Mouse (Mus musculus): ENCODE data around the gene Arl3. TPM values are rescaled to one million over a fixed set of nuclear protein-coding genes. Genes with fewer than 3 reads are reported as not detected.

The Arl3 gene
- polyA plus RNA-seq, 1 experiment from 2014 or later: 101 TPM

GRCm38 (mm10) chr19:46616378-46616777 lies 43.4 kb upstream of the Arl3 start:
- Histone ChIP-seq H3K4me2 (ENCODE audit: low read depth, low read length) (no peak overlapping the region), H3K9me3 (replicated peaks; ENCODE audit: control insufficient read depth, low read length) (no peaks in the 10 kb centered on the region), H3K4me3 (ENCODE audit: low read length) (no peak overlapping the region), H3K36me3 (ENCODE audit: control insufficient read depth, insufficient read depth) (no peaks in the 10 kb centered on the region; the same call in 1 of the 2 replicates), H3K27me3 (ENCODE audit: control insufficient read depth, insufficient read depth, low read length) (no peaks in the 10 kb centered on the region), H3K4me1 (ENCODE audit: control insufficient read depth, insufficient read depth, low read length) (peaks cover 58% of the 10 kb centered on the region), H3K9ac (ENCODE audit: low read length) (no peak overlapping the region), H3K27ac (ENCODE audit: low read length) (no peak overlapping the region)
- 66% methylated on average over 11 of the region's 11 CpGs for WGBS
- no peak for ATAC-seq (replicated peaks; ENCODE audit: extremely low read depth, insufficient read depth, low FRiP score)

GRCm38 (mm10) chr19:46608158-46608557 lies 35.2 kb upstream of the Arl3 start:
- H3K36me3 ChIP-seq (ENCODE audit: control insufficient read depth, insufficient read depth): peaks cover 6% of the 10 kb centered on the region; the same call in 1 of the 2 replicates
- no peak overlapping the region for H3K4me2 ChIP-seq (ENCODE audit: low read depth, low read length)
- H3K9ac ChIP-seq (ENCODE audit: low read length): no peak overlapping the region
- H3K27ac ChIP-seq (ENCODE audit: low read length): no peak overlapping the region
- 94% methylated on average over 7 of the region's 7 CpGs for WGBS
- H3K4me1 ChIP-seq (ENCODE audit: control insufficient read depth, insufficient read depth, low read length): peaks cover 17% of the 10 kb centered on the region
- H3K4me3 ChIP-seq (ENCODE audit: low read length): no peak overlapping the region
- no peak for ATAC-seq (replicated peaks; ENCODE audit: extremely low read depth, insufficient read depth, low FRiP score)
- no peaks in the 10 kb centered on the region for H3K27me3 ChIP-seq (ENCODE audit: control insufficient read depth, insufficient read depth, low read length)
- H3K9me3 ChIP-seq (replicated peaks; ENCODE audit: control insufficient read depth, low read length): no peaks in the 10 kb centered on the region

GRCm38 (mm10) chr19:46607424-46607823 lies 34.4 kb upstream of the Arl3 start:
- H3K36me3 ChIP-seq (ENCODE audit: control insufficient read depth, insufficient read depth): peaks cover 6% of the 10 kb centered on the region; the same call in 1 of the 2 replicates
- peak; percentile 71; the same call in 1 of the 2 replicates for ATAC-seq (replicated peaks; ENCODE audit: extremely low read depth, insufficient read depth, low FRiP score)
- H3K4me1 ChIP-seq (ENCODE audit: control insufficient read depth, insufficient read depth, low read length): peaks cover 17% of the 10 kb centered on the region
- no peak overlapping the region for H3K4me2 ChIP-seq (ENCODE audit: low read depth, low read length)
- peak overlapping the region; percentile 28 for H3K9ac ChIP-seq (ENCODE audit: low read length)
- 33% methylated on average over 7 of the region's 7 CpGs for WGBS
- H3K27ac ChIP-seq (ENCODE audit: low read length): no peak overlapping the region
- no peaks in the 10 kb centered on the region for H3K27me3 ChIP-seq (ENCODE audit: control insufficient read depth, insufficient read depth, low read length)
- no peaks in the 10 kb centered on the region for H3K9me3 ChIP-seq (replicated peaks; ENCODE audit: control insufficient read depth, low read length)
- H3K4me3 ChIP-seq (ENCODE audit: low read length): no peak overlapping the region

- H3K27ac ChIP-seq (ENCODE audit: low read length): no peak overlapping the region
- 86% methylated on average over 13 of the region's 13 CpGs for WGBS
- H3K9ac ChIP-seq (ENCODE audit: low read length): peak overlapping the region; percentile 28; the same call in 1 of the 2 replicates
- H3K36me3 ChIP-seq (ENCODE audit: control insufficient read depth, insufficient read depth): peaks cover 6% of the 10 kb centered on the region; the same call in 1 of the 2 replicates
- no peak overlapping the region for H3K4me2 ChIP-seq (ENCODE audit: low read depth, low read length)
- H3K9me3 ChIP-seq (replicated peaks; ENCODE audit: control insufficient read depth, low read length): no peaks in the 10 kb centered on the region
- peaks cover 19% of the 10 kb centered on the region for H3K4me1 ChIP-seq (ENCODE audit: control insufficient read depth, insufficient read depth, low read length)
- H3K27me3 ChIP-seq (ENCODE audit: control insufficient read depth, insufficient read depth, low read length): no peaks in the 10 kb centered on the region
- H3K4me3 ChIP-seq (ENCODE audit: low read length): no peak overlapping the region
- no peak for ATAC-seq (replicated peaks; ENCODE audit: extremely low read depth, insufficient read depth, low FRiP score)
Observed at GRCm38 (mm10) chr19:46606718-46607117, 33.7 kb upstream of the Arl3 start.

GRCm38 (mm10) chr19:46602406-46602805 lies 29.4 kb upstream of the Arl3 start:
- ATAC-seq (replicated peaks; ENCODE audit: extremely low read depth, insufficient read depth, low FRiP score): no peak
- no peaks in the 10 kb centered on the region for H3K9me3 ChIP-seq (replicated peaks; ENCODE audit: control insufficient read depth, low read length)
- no peak overlapping the region for H3K27ac ChIP-seq (ENCODE audit: low read length)
- no peak overlapping the region for H3K9ac ChIP-seq (ENCODE audit: low read length)
- no peak overlapping the region for H3K4me2 ChIP-seq (ENCODE audit: low read depth, low read length)
- WGBS: 81% methylated on average over 4 of the region's 4 CpGs
- no peaks in the 10 kb centered on the region for H3K36me3 ChIP-seq (ENCODE audit: control insufficient read depth, insufficient read depth)
- no peak overlapping the region for H3K4me3 ChIP-seq (ENCODE audit: low read length)
- peaks cover 20% of the 10 kb centered on the region for H3K4me1 ChIP-seq (ENCODE audit: control insufficient read depth, insufficient read depth, low read length)
- no peaks in the 10 kb centered on the region for H3K27me3 ChIP-seq (ENCODE audit: control insufficient read depth, insufficient read depth, low read length)

- Histone ChIP-seq H3K36me3 (ENCODE audit: control insufficient read depth, insufficient read depth) (no peaks in the 10 kb centered on the region), H3K9me3 (replicated peaks; ENCODE audit: control insufficient read depth, low read length) (no peaks in the 10 kb centered on the region), H3K9ac (ENCODE audit: low read length) (no peak overlapping the region), H3K4me2 (ENCODE audit: low read depth, low read length) (peak overlapping the region; percentile 4; the same call in 1 of the 2 replicates), H3K4me1 (ENCODE audit: control insufficient read depth, insufficient read depth, low read length) (peaks cover 17% of the 10 kb centered on the region), H3K27ac (ENCODE audit: low read length) (no peak overlapping the region), H3K4me3 (ENCODE audit: low read length) (no peak overlapping the region), H3K27me3 (ENCODE audit: control insufficient read depth, insufficient read depth, low read length) (no peaks in the 10 kb centered on the region)
- no peak for ATAC-seq (replicated peaks; ENCODE audit: extremely low read depth, insufficient read depth, low FRiP score)
- 63% methylated on average over 14 of the region's 14 CpGs for WGBS
Observed at GRCm38 (mm10) chr19:46601491-46601890, 28.5 kb upstream of the Arl3 start.

- no peak for ATAC-seq (replicated peaks; ENCODE audit: extremely low read depth, insufficient read depth, low FRiP score)
- Histone ChIP-seq H3K4me1 (ENCODE audit: control insufficient read depth, insufficient read depth, low read length) (peaks cover 17% of the 10 kb centered on the region), H3K4me2 (ENCODE audit: low read depth, low read length) (peak overlapping the region; percentile 90), H3K4me3 (ENCODE audit: low read length) (peak overlapping the region; percentile 100), H3K36me3 (ENCODE audit: control insufficient read depth, insufficient read depth) (no peaks in the 10 kb centered on the region), H3K27ac (ENCODE audit: low read length) (peak overlapping the region; percentile 78), H3K9me3 (replicated peaks; ENCODE audit: control insufficient read depth, low read length) (no peaks in the 10 kb centered on the region), H3K27me3 (ENCODE audit: control insufficient read depth, insufficient read depth, low read length) (no peaks in the 10 kb centered on the region), H3K9ac (ENCODE audit: low read length) (no peak overlapping the region)
- WGBS: 67% methylated on average over 4 of the region's 4 CpGs
Observed at GRCm38 (mm10) chr19:46600371-46600770, 27.4 kb upstream of the Arl3 start.

GRCm38 (mm10) chr19:46599375-46600256 lies 26.6 kb upstream of the Arl3 start:
- Histone ChIP-seq H3K4me2 (ENCODE audit: low read depth, low read length) (peak overlapping the region; percentile 90), H3K27ac (ENCODE audit: low read length) (peak overlapping the region; percentile 78), H3K4me1 (ENCODE audit: control insufficient read depth, insufficient read depth, low read length) (peaks cover 17% of the 10 kb centered on the region), H3K9me3 (replicated peaks; ENCODE audit: control insufficient read depth, low read length) (no peaks in the 10 kb centered on the region), H3K36me3 (ENCODE audit: control insufficient read depth, insufficient read depth) (0 out of 2 replicates have a peak, but pooled peaks cover 4% of the 10 kb centered on the region), H3K27me3 (ENCODE audit: control insufficient read depth, insufficient read depth, low read length) (no peaks in the 10 kb centered on the region), H3K9ac (ENCODE audit: low read length) (peak overlapping the region; percentile 90), H3K4me3 (ENCODE audit: low read length) (peak overlapping the region; percentile 100)
- 14% methylated on average over 22 of the region's 22 CpGs for WGBS
- ATAC-seq (replicated peaks; ENCODE audit: extremely low read depth, insufficient read depth, low FRiP score): no peak

- H3K4me2 ChIP-seq (ENCODE audit: low read depth, low read length): peak within 1 kb of the TSS; percentile 90
- H3K36me3 ChIP-seq (ENCODE audit: control insufficient read depth, insufficient read depth): 0 out of 2 replicates have a peak, but pooled peaks cover 7% of the 10 kb centered on the region
- under 1% methylated on average over 22 of the region's 22 CpGs for WGBS
- peak within 1 kb of the TSS; percentile 90 for H3K9ac ChIP-seq (ENCODE audit: low read length)
- H3K4me1 ChIP-seq (ENCODE audit: control insufficient read depth, insufficient read depth, low read length): peaks cover 17% of the 10 kb centered on the region
- H3K4me3 ChIP-seq (ENCODE audit: low read length): peak within 1 kb of the TSS; percentile 100
- peak; percentile 98 for ATAC-seq (replicated peaks; ENCODE audit: extremely low read depth, insufficient read depth, low FRiP score)
- H3K27me3 ChIP-seq (ENCODE audit: control insufficient read depth, insufficient read depth, low read length): no peaks in the 10 kb centered on the region
- peak within 1 kb of the TSS; percentile 78 for H3K27ac ChIP-seq (ENCODE audit: low read length)
- no peaks in the 10 kb centered on the region for H3K9me3 ChIP-seq (replicated peaks; ENCODE audit: control insufficient read depth, low read length)
Observed at GRCm38 (mm10) chr19:46598720-46599252, 25.8 kb upstream of the Arl3 start, which contains the start of gene Wbp1l. Gene Wbp1l (plus strand): TSS chr19:46599084.
